Mouse (Mus musculus) ES-Bruce4 (cell line): ENCODE measurements at regions not wholly inside any gene's neighbourhood (a gene's known extent, or its start where the extent isn't known, plus 50 kb on each side); places are given as distances from the start of the nearest gene placed in this dataset.

Experiments
- CTCF ChIP-seq: IDR thresholded peaks from one replicate; pipeline ENCODE4 v1.8.1; 2011; ENCODE audit warnings: low read depth, low read length
- EP300 ChIP-seq: IDR thresholded peaks from 2 replicates; pipeline ENCODE4 v1.6.1; 2011; ENCODE audit warnings: low read depth, low read length; ENCODE audit not compliant: insufficient read depth
- POLR2A ChIP-seq: IDR thresholded peaks from one replicate; pipeline ENCODE4 v1.8.1; 2011; ENCODE audit warnings: low read length; ENCODE audit not compliant: insufficient read depth

DNA sequence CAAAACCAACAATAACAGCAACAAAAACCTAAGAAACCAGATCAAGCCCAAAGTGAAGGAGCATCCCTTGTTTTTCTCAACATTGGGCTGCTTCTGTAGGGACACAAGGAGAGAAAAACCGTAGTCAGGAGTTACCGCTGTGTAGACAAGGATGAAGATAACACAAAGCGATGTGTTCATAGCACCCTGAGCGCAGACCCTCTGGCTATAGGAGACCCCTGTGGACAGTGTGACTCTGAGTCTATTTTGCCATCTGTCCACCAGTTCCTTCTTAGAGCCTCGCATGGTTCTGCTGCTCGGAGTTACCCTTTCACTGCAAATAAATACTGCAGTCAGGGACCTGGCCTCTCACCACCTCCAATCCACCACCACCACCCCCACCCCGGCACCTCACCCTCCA is 263.7 kb upstream of the Jarid2 start:
- TF ChIP-seq CTCF = no peak
- no peak for TF ChIP-seq POLR2A
- TF ChIP-seq EP300 = no peak
